Mouse (Mus musculus) ES-Bruce4 (cell line): Measurements from ENCODE around the gene Gramd4.

Experiments used
- CTCF ChIP-seq: IDR thresholded peaks from one replicate; pipeline ENCODE4 v1.8.1; 2011; ENCODE audit warnings: low read depth, low read length
- POLR2A ChIP-seq: IDR thresholded peaks from one replicate; pipeline ENCODE4 v1.8.1; 2011; ENCODE audit warnings: low read length; ENCODE audit not compliant: insufficient read depth

DNA sequence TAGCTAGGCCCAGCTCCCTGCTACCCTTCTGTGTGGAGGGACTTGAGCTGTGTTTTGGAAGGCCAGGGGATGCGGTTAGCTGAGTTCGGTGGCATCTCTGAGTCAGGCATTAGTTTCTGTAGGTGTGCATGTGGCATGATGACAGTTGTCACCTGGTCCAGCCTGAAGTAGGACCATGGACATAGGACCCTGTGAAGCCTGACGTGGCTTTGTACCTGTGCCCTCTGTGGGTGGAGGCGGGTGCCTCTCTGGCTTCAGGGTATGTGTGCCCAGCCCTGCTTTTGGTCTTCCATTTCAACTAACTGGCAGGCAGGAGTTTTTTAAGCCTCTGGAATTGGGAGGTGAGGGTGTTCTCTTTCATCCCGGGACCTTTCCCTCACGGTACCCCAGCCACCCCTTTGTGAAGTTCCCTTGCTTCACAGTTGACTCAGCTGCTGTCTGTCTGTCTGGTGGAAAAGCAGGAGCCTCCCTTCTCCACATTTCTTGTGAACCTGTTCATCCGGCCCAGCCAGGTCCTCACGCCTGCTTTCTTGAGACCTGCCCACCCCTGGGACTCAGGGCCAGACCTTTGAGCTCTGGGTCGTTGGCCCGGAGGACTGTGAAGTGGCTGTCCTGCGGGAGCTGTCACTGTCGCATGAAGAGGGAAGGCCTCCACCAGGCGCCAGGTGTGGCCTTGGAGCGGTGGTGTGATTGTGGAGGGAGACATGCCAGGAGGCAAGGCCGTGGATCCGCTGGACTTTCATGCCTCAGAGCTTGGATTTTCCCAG, 16.9 kb downstream of the Gramd4 start:
- TF ChIP-seq CTCF, result no peak
- no peak for TF ChIP-seq POLR2A
